Comparison of ENCODE assay signal across 10 mouse cellular contexts in the genomic region with DNA sequence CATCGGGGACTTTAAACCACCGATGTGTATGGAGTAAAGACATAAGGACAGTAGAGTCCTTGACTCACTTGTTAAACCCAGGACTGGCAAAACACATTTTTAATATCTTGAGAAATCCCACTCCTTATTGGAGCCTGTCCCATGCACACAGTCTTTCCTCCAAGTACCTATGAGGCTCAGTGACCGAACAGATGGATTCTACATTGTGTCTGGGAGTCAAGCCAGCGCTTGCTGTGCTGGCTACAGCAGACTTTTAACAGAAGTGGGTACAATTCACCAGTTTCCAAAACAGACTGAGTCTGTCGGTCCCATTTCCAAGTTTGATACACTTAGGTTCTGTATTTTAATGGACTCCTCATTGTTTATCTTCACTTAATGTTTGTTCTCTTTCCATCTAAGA.
A peak's percentile ranks its signal among the peaks of the same experiment; 100 is the strongest.
DNase-seq lines count a peak whose midpoint lies in the region; ATAC-seq and TF ChIP-seq lines count a peak whose summit lies in the region.
"Had no signal": no experiment of that assay in that cellular context is flagged by ENCODE, and none has a peak within 500 bp of the region (broad histone marks: within the 10 kb centered on the region; RNA-seq: fewer than 3 reads in every experiment).

No protein-coding gene starts in this region.

- no peak overlapping the region for H3K27ac ChIP-seq in limb, embryonic 14.5 days (replicated peaks; ENCODE audit: low read depth, low read length)
- H3K27ac ChIP-seq in limb, embryonic 10.5 days: no peak overlapping the region
- no peak overlapping the region for H3K27ac ChIP-seq in liver, postnatal 0 days (ENCODE audit: low read depth)
- H3K27ac ChIP-seq: stomach, embryonic 15.5 days had no signal

- no peaks in the 10 kb centered on the region for H3K4me1 ChIP-seq in limb, embryonic 14.5 days (ENCODE audit: control insufficient read depth, insufficient read depth, low read length)
- no peaks in the 10 kb centered on the region for H3K4me1 ChIP-seq in limb, embryonic 10.5 days
- no peaks in the 10 kb centered on the region for H3K4me1 ChIP-seq in liver, postnatal 0 days (ENCODE audit: insufficient read depth)
- H3K4me1 ChIP-seq: stomach, embryonic 15.5 days had no signal

- H3K27me3 ChIP-seq in limb, embryonic 14.5 days (ENCODE audit: control insufficient read depth, insufficient read depth, low read length): no peaks in the 10 kb centered on the region
- H3K27me3 ChIP-seq in limb, embryonic 10.5 days (ENCODE audit: low read depth, poor library complexity, severe bottlenecking): no peaks in the 10 kb centered on the region
- H3K27me3 ChIP-seq in liver, postnatal 0 days (ENCODE audit: insufficient read depth, low read length): no peaks in the 10 kb centered on the region
- H3K27me3 ChIP-seq: stomach, embryonic 15.5 days had no signal

- TF ChIP-seq EP300 in liver, postnatal 0 days (IDR thresholded peaks at IDR 0.05; ENCODE audit: low read depth): no peak

- DNase-seq in limb, embryonic 14.5 days (ENCODE audit: low spot score): peak; percentile 58
- no peak for DNase-seq in limb, embryonic 10.5 days (ENCODE audit: low spot score)
- DNase-seq in frontal cortex, postnatal 14 days (ENCODE audit: low spot score in 2 of 2): peak; percentile 27 to 52
- peak; percentile 27 to 88 for DNase-seq in left cerebral cortex, adult 8-10 months (ENCODE audit: low spot score in 2 of 2)
- no peak for DNase-seq in liver, postnatal 0 days
- DNase-seq in adrenal gland, adult (ENCODE audit: inconsistent age in 2 of 2, low spot score in 1 of 2): no peak
- DNase-seq in yolk sac, embryonic 10.5 days (ENCODE audit: low spot score): no peak
- DNase-seq: kidney, adult 9 months had no signal

- no peak overlapping the region for H3K4me2 ChIP-seq in limb, embryonic 14.5 days (replicated peaks; ENCODE audit: low read depth, low read length, severe bottlenecking)
- no peak overlapping the region for H3K4me2 ChIP-seq in liver, postnatal 0 days (ENCODE audit: low read depth, low read length)
- H3K4me2 ChIP-seq: stomach, embryonic 15.5 days had no signal

- H3K36me3 ChIP-seq in limb, embryonic 14.5 days (ENCODE audit: control insufficient read depth, insufficient read depth, low read length): no peaks in the 10 kb centered on the region
- H3K36me3 ChIP-seq in limb, embryonic 10.5 days: no peaks in the 10 kb centered on the region
- H3K36me3 ChIP-seq in liver, postnatal 0 days (replicated peaks; ENCODE audit: insufficient read depth, low read length): no peaks in the 10 kb centered on the region
- H3K36me3 ChIP-seq: stomach, embryonic 15.5 days had no signal

- no peak for ATAC-seq in limb, embryonic 14.5 days (ENCODE audit: low FRiP score, low read depth)
- no peak for ATAC-seq in liver, postnatal 0 days
- ATAC-seq in activated CD4-positive, CD25-positive, alpha-beta regulatory T cell, adult 4 months: no peak

- H3K4me3 ChIP-seq in limb, embryonic 14.5 days (replicated peaks; ENCODE audit: low read length): no peak overlapping the region
- H3K4me3 ChIP-seq in limb, embryonic 10.5 days: no peak overlapping the region
- H3K4me3 ChIP-seq in liver, postnatal 0 days (ENCODE audit: low read depth, low read length): no peak overlapping the region
- H3K4me3 ChIP-seq: stomach, embryonic 15.5 days had no signal

- TF ChIP-seq CTCF in liver, postnatal 0 days (IDR thresholded peaks at IDR 0.05; ENCODE audit: low read depth): no peak

- H3K9me3 ChIP-seq in limb, embryonic 14.5 days (ENCODE audit: control insufficient read depth, low read length): no peaks in the 10 kb centered on the region
- no peaks in the 10 kb centered on the region for H3K9me3 ChIP-seq in limb, embryonic 10.5 days (replicated peaks)
- no peaks in the 10 kb centered on the region for H3K9me3 ChIP-seq in liver, postnatal 0 days (ENCODE audit: low read length)
- H3K9me3 ChIP-seq: stomach, embryonic 15.5 days had no signal

- no peak overlapping the region for H3K9ac ChIP-seq in limb, embryonic 14.5 days (ENCODE audit: low read depth, low read length, severe bottlenecking)
- no peak overlapping the region for H3K9ac ChIP-seq in liver, postnatal 0 days (replicated peaks)
- H3K9ac ChIP-seq: stomach, embryonic 15.5 days had no signal

- no peak for TF ChIP-seq POLR2A in limb, embryonic 14.5 days (IDR thresholded peaks at IDR 0.05; ENCODE audit: borderline replicate concordance, extremely low read depth, insufficient read depth, insufficient read length)

- 75% methylated on average over 5 of the region's 5 CpGs for WGBS in limb, embryonic 14.5 days
- 94% methylated on average over 5 of the region's 5 CpGs for WGBS in limb, embryonic 10.5 days
- WGBS in liver, postnatal 0 days (ENCODE audit: insufficient replicate concordance): 77% methylated on average over 5 of the region's 5 CpGs

Comparison
In these comparisons a context has a peak if more than half of its experiments do, and no peak if none do; other contexts are left out.
1. DNase-seq: peak in limb, embryonic 14.5 days (single experiment), frontal cortex, postnatal 14 days (2 of 2) and left cerebral cortex, adult 8-10 months (2 of 2); none in limb, embryonic 10.5 days (single experiment), liver, postnatal 0 days (single experiment), adrenal gland, adult (0 of 2) and yolk sac, embryonic 10.5 days (single experiment).